In genomic region chr7:121734171-121734831, GRCm38 (mm10) we compare ENCODE assay signal across 8 mouse cellular contexts. TPM values are rescaled to one million over a fixed set of nuclear protein-coding genes. Genes with fewer than 3 reads are reported as not detected.
A peak's percentile ranks its signal among the peaks of the same experiment; 100 is the strongest.
DNase-seq lines count a peak whose midpoint lies in the region; ATAC-seq lines count a peak whose summit lies in the region.

Gene Scnn1g, plus strand, starts transcription at chr7:121734479.

- peak within 1 kb of the TSS; percentile 32 for H3K4me3 ChIP-seq in hindbrain, embryonic 12.5 days

- peaks cover 37% of the 10 kb centered on the region for H3K27me3 ChIP-seq in hindbrain, embryonic 12.5 days

- peak within 1 kb of the TSS; percentile 65 for H3K4me2 ChIP-seq in hindbrain, embryonic 12.5 days (replicated peaks)

- under 1% methylated on average over 38 of the region's 38 CpGs for WGBS in hindbrain, embryonic 12.5 days

- H3K9ac ChIP-seq in hindbrain, embryonic 12.5 days: peak within 1 kb of the TSS; percentile 38

- no peaks in the 10 kb centered on the region for H3K9me3 ChIP-seq in hindbrain, embryonic 12.5 days (replicated peaks)

- H3K27ac ChIP-seq in hindbrain, embryonic 12.5 days: no peak within 1 kb of the TSS

- H3K36me3 ChIP-seq in hindbrain, embryonic 12.5 days: no peaks in the 10 kb centered on the region

- DNase-seq in MN1 (ENCODE audit: low spot score): peak; percentile 89
- DNase-seq in cerebellum, adult 9-10 months: peak; percentile 94
- DNase-seq in frontal cortex, postnatal 14 days (ENCODE audit: low spot score in 2 of 2): peak; percentile 76 to 86
- DNase-seq in layer of hippocampus, postnatal 14 days (ENCODE audit: low spot score in 2 of 2): peak; percentile 80 to 88
- DNase-seq in lung, postnatal 10 days: peak; percentile 90
- peak; percentile 86 for DNase-seq in ovary, postnatal 36 days (ENCODE audit: low spot score)
- DNase-seq in thymus, postnatal 14 days: peak; percentile 80

- ATAC-seq in hindbrain, embryonic 12.5 days (ENCODE audit: low FRiP score): peak; percentile 88

- peaks cover 9% of the 10 kb centered on the region; the same call in 1 of the 2 replicates for H3K4me1 ChIP-seq in hindbrain, embryonic 12.5 days

RNA-seq across cellular contexts. Expression of gene Scnn1g, which starts in this region (rescaled TPM):
- 0.10 and 0.12 TPM in 2 replicates for polyA plus RNA-seq in hindbrain, embryonic 12.5 days (2016; fragmentation: Nextera tagmentation; extraction: Ambion mirVana)
- total RNA-seq in layer of hippocampus, postnatal 14 days (2021): under 1 TPM in 1 of 2 experiments, not detected in 1; 0.14 TPM

Comparison
In these comparisons a context has a peak if more than half of its experiments do, and no peak if none do; other contexts are left out.
1. Peak in ATAC-seq, H3K4me3 ChIP-seq, H3K9ac ChIP-seq and H3K4me2 ChIP-seq in hindbrain, embryonic 12.5 days; RNA of the gene not detected or under 1 TPM.
2. Peak in DNase-seq in layer of hippocampus, postnatal 14 days; RNA of the gene not detected or under 1 TPM.